Mouse (Mus musculus): ENCODE measurements at regions not wholly inside any gene's neighbourhood (a gene's known extent, or its start where the extent isn't known, plus 50 kb on each side); places are given as distances from the start of the nearest gene placed in this dataset.

DNA sequence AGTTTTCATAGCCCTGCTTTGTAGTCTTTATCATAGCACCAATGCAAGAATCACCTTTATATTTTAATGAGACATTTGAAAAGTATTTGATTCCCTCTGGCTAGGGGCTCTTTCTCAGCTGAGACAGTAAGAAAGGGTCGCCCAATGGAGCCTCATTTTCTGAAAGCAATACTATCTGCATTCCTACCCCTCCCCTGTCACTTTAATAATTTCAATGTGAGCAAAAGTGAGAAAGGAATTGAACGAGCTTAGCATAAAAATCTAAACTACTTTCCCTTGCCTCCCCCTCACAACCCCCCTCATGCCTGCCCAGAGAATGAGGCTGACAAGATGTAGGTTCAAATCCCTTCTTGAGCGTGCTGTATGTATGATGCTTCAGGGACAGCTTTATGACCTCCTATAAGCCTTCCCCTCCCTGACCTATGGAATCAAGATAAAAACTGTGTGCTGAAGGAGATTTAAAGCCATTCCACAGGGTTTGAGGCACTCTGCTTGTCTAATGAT is 266.6 kb downstream of the Fam49a start:
- TF ChIP-seq POLR2A (IDR thresholded peaks at IDR 0.05; ENCODE audit: borderline replicate concordance, insufficient read depth, low read length) (no peak), CTCF (IDR thresholded peaks at IDR 0.05; ENCODE audit: borderline replicate concordance, insufficient read depth, low read depth, low read length) (no peak)

Data from cerebellum, adult 2 months (tissue).